14 mouse cellular contexts compared by ENCODE assay signal in the genomic region with DNA sequence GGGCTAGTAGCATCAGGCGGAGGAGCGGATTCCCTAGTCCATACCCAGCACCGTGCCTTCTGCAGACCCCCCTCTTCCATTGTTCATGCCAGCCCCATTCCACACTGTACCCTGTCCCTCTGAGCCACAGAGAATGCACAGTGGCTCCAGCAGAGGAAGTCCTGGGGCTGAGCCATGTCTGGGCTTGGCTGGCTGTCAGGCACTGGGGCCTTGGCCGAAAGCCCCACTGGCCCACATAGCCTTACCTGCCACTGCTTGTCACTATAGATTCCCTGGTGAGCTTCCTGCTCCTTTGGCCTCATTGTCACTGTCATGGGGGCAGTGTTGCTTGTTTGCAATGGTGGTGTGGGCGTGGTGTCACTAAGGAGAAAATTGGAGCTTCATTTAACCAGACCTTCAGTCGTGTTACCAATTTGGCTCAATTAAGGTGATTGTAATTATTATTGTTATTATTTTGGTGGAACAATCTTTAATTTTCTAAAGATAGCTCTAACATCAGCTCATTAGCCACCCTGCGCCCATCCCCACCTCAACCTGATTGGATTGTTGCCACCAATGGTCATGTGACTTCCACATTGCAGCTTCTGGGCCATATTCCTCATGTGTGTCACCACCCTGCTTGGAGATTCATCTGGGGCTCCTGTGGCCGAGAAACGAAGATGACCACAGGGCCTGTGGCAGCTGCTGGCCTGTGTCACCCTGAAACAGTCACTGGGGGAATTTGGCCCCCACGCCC.
A peak's percentile ranks its signal among the peaks of the same experiment; 100 is the strongest.
DNase-seq lines count a peak whose midpoint lies in the region; ATAC-seq and TF ChIP-seq lines count a peak whose summit lies in the region.
"Had no signal": no experiment of that assay in that cellular context is flagged by ENCODE, and none has a peak within 500 bp of the region (broad histone marks: within the 10 kb centered on the region; RNA-seq: fewer than 3 reads in every experiment).

No protein-coding gene starts in this region.

- peak overlapping the region; percentile 56 for H3K27ac ChIP-seq in gastrocnemius, adult 2 months
- H3K27ac ChIP-seq in hindbrain, postnatal 0 days = no peak overlapping the region
- no peak overlapping the region for H3K27ac ChIP-seq in hindbrain, embryonic 11.5 days (ENCODE audit: low read depth, low read length)
- no peak overlapping the region for H3K27ac ChIP-seq in lung, postnatal 0 days (ENCODE audit: low read length)
- H3K27ac ChIP-seq in midbrain, embryonic 11.5 days (ENCODE audit: low read depth, low read length) = no peak overlapping the region
- H3K27ac ChIP-seq: forebrain, embryonic 10.5 days; liver, embryonic 13.5 days had no signal

- no peak overlapping the region for H3K9ac ChIP-seq in hindbrain, postnatal 0 days (replicated peaks; ENCODE audit: low read length)
- no peak overlapping the region for H3K9ac ChIP-seq in hindbrain, embryonic 11.5 days (ENCODE audit: low read depth, low read length)
- no peak overlapping the region for H3K9ac ChIP-seq in lung, postnatal 0 days (replicated peaks; ENCODE audit: low read depth)
- H3K9ac ChIP-seq in midbrain, embryonic 11.5 days (ENCODE audit: low read length) = no peak overlapping the region
- H3K9ac ChIP-seq: liver, embryonic 13.5 days had no signal

- H3K4me1 ChIP-seq in hindbrain, postnatal 0 days (ENCODE audit: insufficient read depth, low read length) = peaks cover 18% of the 10 kb centered on the region
- peaks cover 20% of the 10 kb centered on the region for H3K4me1 ChIP-seq in hindbrain, embryonic 11.5 days (replicated peaks; ENCODE audit: control insufficient read depth, insufficient read depth, low read length)
- peaks cover 18% of the 10 kb centered on the region for H3K4me1 ChIP-seq in lung, postnatal 0 days (ENCODE audit: insufficient read depth, low read depth, low read length)
- H3K4me1 ChIP-seq in midbrain, embryonic 11.5 days (ENCODE audit: control insufficient read depth, insufficient read depth, low read length) = peaks cover 10% of the 10 kb centered on the region

- no peaks in the 10 kb centered on the region for H3K27me3 ChIP-seq in hindbrain, postnatal 0 days (ENCODE audit: insufficient read depth, low read length)
- H3K27me3 ChIP-seq in hindbrain, embryonic 11.5 days (ENCODE audit: control insufficient read depth, insufficient read depth, low read length) = no peaks in the 10 kb centered on the region
- H3K27me3 ChIP-seq in lung, postnatal 0 days (replicated peaks; ENCODE audit: insufficient read depth, low read length) = no peaks in the 10 kb centered on the region
- H3K27me3 ChIP-seq in midbrain, embryonic 11.5 days (ENCODE audit: control insufficient read depth, insufficient read depth, low read length) = no peaks in the 10 kb centered on the region
- H3K27me3 ChIP-seq: liver, embryonic 13.5 days had no signal

- no peak overlapping the region for H3K4me2 ChIP-seq in hindbrain, postnatal 0 days (ENCODE audit: low read depth, low read length)
- no peak overlapping the region for H3K4me2 ChIP-seq in hindbrain, embryonic 11.5 days (replicated peaks; ENCODE audit: low read depth, low read length)
- no peak overlapping the region for H3K4me2 ChIP-seq in lung, postnatal 0 days (replicated peaks; ENCODE audit: low read depth, low read length)
- no peak overlapping the region for H3K4me2 ChIP-seq in midbrain, embryonic 11.5 days
- H3K4me2 ChIP-seq: liver, embryonic 13.5 days had no signal

- intact Hi-C loops in gastrocnemius, adult 2 months (cut with DNase I) = loop anchor here (10.0 kb wide), 1 partner anchor 477 kb away; no protein-coding TSS in a partner anchor

- WGBS in hindbrain, postnatal 0 days = 70% methylated on average over 10 of the region's 10 CpGs
- WGBS in hindbrain, embryonic 11.5 days = 93% methylated on average over 10 of the region's 10 CpGs
- WGBS in lung, postnatal 0 days = 91% methylated on average over 10 of the region's 10 CpGs
- 96% methylated on average over 10 of the region's 10 CpGs for WGBS in midbrain, embryonic 11.5 days

- no peaks in the 10 kb centered on the region for H3K36me3 ChIP-seq in hindbrain, postnatal 0 days (ENCODE audit: insufficient read depth, low read length)
- no peaks in the 10 kb centered on the region for H3K36me3 ChIP-seq in hindbrain, embryonic 11.5 days (ENCODE audit: control insufficient read depth, insufficient read depth, low read length)
- H3K36me3 ChIP-seq in lung, postnatal 0 days (ENCODE audit: insufficient read depth, low read length) = 0 out of 2 replicates have a peak, but pooled peaks cover 12% of the 10 kb centered on the region
- peaks cover 4% of the 10 kb centered on the region; the same call in 1 of the 2 replicates for H3K36me3 ChIP-seq in midbrain, embryonic 11.5 days (ENCODE audit: control insufficient read depth, insufficient read depth, low read length)

- H3K4me3 ChIP-seq in gastrocnemius, adult 2 months = no peak overlapping the region
- H3K4me3 ChIP-seq in hindbrain, postnatal 0 days (ENCODE audit: low read length) = no peak overlapping the region
- no peak overlapping the region for H3K4me3 ChIP-seq in hindbrain, embryonic 11.5 days (ENCODE audit: low read depth, low read length)
- H3K4me3 ChIP-seq in lung, postnatal 0 days (ENCODE audit: low read depth, low read length) = no peak overlapping the region
- H3K4me3 ChIP-seq in midbrain, embryonic 11.5 days (ENCODE audit: low read depth, low read length) = no peak overlapping the region
- H3K4me3 ChIP-seq: forebrain, embryonic 10.5 days; liver, embryonic 13.5 days; megakaryocyte, embryonic 14.5 days had no signal

- DNase-seq in gastrocnemius, adult 2 months = peak; percentile 66
- DNase-seq in gastrocnemius, adult 18-20 months (ENCODE audit: low spot score) = no peak
- DNase-seq in hindbrain, postnatal 0 days (ENCODE audit: low spot score) = peak; percentile 30
- DNase-seq in hindbrain, embryonic 11.5 days (ENCODE audit: low spot score) = no peak
- DNase-seq in brain, embryonic 14.5 days (ENCODE audit: low read depth) = peak; percentile 35
- DNase-seq in cerebellum, postnatal 14 days = peak; percentile 73 to 82
- DNase-seq in lung, postnatal 0 days (ENCODE audit: low spot score) = no peak
- DNase-seq in midbrain, embryonic 11.5 days (ENCODE audit: low spot score, missing footprints) = no peak
- DNase-seq: heart, adult 18-20 months; kidney, adult 2 months; kidney, postnatal 25 days; liver, embryonic 13.5 days had no signal

- 0 out of 2 replicates have a peak, but pooled peaks have one; percentile 22 for ATAC-seq in hindbrain, postnatal 0 days
- no peak for ATAC-seq in hindbrain, embryonic 11.5 days (ENCODE audit: low FRiP score)
- ATAC-seq in lung, postnatal 0 days = no peak
- no peak for ATAC-seq in midbrain, embryonic 11.5 days (ENCODE audit: low FRiP score)

- TF ChIP-seq CTCF in gastrocnemius, adult 2 months (IDR thresholded peaks at IDR 0.05) = no peak
- TF ChIP-seq CTCF in hindbrain, postnatal 0 days (IDR thresholded peaks at IDR 0.05; ENCODE audit: low read depth) = no peak
- TF ChIP-seq CTCF in brain, embryonic 14.5 days (IDR thresholded peaks at IDR 0.05; ENCODE audit: borderline replicate concordance, extremely low read depth, insufficient read depth, insufficient read length) = no peak
- TF ChIP-seq CTCF in lung, postnatal 0 days (IDR thresholded peaks at IDR 0.05) = no peak

- TF ChIP-seq EP300 in lung, postnatal 0 days (IDR thresholded peaks at IDR 0.05) = no peak

- no peaks in the 10 kb centered on the region for H3K9me3 ChIP-seq in hindbrain, postnatal 0 days (ENCODE audit: low read length)
- no peaks in the 10 kb centered on the region for H3K9me3 ChIP-seq in hindbrain, embryonic 11.5 days (ENCODE audit: control insufficient read depth, low read length)
- no peaks in the 10 kb centered on the region for H3K9me3 ChIP-seq in lung, postnatal 0 days (ENCODE audit: low read length)
- no peaks in the 10 kb centered on the region for H3K9me3 ChIP-seq in midbrain, embryonic 11.5 days (ENCODE audit: control insufficient read depth, low read length)
- H3K9me3 ChIP-seq: forebrain, embryonic 10.5 days; liver, embryonic 13.5 days had no signal

- no peak for TF ChIP-seq POLR2A in brain, embryonic 14.5 days (IDR thresholded peaks at IDR 0.05; ENCODE audit: borderline replicate concordance, extremely low read depth, insufficient read depth, insufficient read length, poor library complexity, severe bottlenecking)

Comparison
In these comparisons a context has a peak if more than half of its experiments do, and no peak if none do; other contexts are left out.
1. DNase-seq: peak in gastrocnemius, adult 2 months (single experiment), hindbrain, postnatal 0 days (single experiment), brain, embryonic 14.5 days (single experiment) and cerebellum, postnatal 14 days (2 of 2); none in gastrocnemius, adult 18-20 months (single experiment), hindbrain, embryonic 11.5 days (single experiment), lung, postnatal 0 days (single experiment) and midbrain, embryonic 11.5 days (single experiment).